Mouse (Mus musculus) adrenal gland, postnatal 25 days (tissue): ENCODE data around the gene Sertad3. TPM values are rescaled to one million over a fixed set of nuclear protein-coding genes. Genes with fewer than 3 reads are reported as not detected.

ENCODE experiments used
- DNase-seq: peaks from one replicate; pipeline ENCODE4 v3.0.0; 2021; ENCODE audit warnings: mixed read lengths
- long read RNA-seq: library from polyadenylated mRNA; stranded (forward); transcript quantifications from one replicate; pipeline ENCODE4 v2.0.0, GENCODE M21; 2021
- total RNA-seq: library from RNA; stranded (reverse); gene quantifications from 2 replicates; pipeline ENCODE4 v1.2.3, GENCODE M21; 2021

The Sertad3 gene
- 18.5 and 19.6 TPM in 2 replicates for total RNA-seq
- long read RNA-seq, transcript Sertad3-201 (2 exons, 1,329 nt): major isoform, 20 of 30 reads
- long read RNA-seq, partial matches to known transcripts: 8 of 30 reads
- long read RNA-seq, other reads (novel, unspliced or antisense): 2 of 30 reads

- peak; percentile 100 for DNase-seq
These were observed at the start of gene Sertad3 for GRCm38 (mm10) chr7:27473156-27473834. Gene Sertad3, plus strand, starts transcription at chr7:27473768.

- DNase-seq: no peak
These were observed 46.2 kb upstream of the Sertad3 start for GRCm38 (mm10) chr7:27427387-27427786.

GRCm38 (mm10) chr7:27428002-27428401 lies 45.6 kb upstream of the Sertad3 start:
- no peak for DNase-seq

GRCm38 (mm10) chr7:27429135-27429534 lies 44.4 kb upstream of the Sertad3 start:
- DNase-seq: no peak

- no peak for DNase-seq
These were observed 40.2 kb upstream of the Sertad3 start for GRCm38 (mm10) chr7:27433349-27433748.

GRCm38 (mm10) chr7:27433794-27434193 lies 39.8 kb upstream of the Sertad3 start:
- no peak for DNase-seq

GRCm38 (mm10) chr7:27437544-27437943 lies 36.0 kb upstream of the Sertad3 start:
- peak; percentile 32 for DNase-seq

- no peak for DNase-seq
These were observed 33.6 kb upstream of the Sertad3 start for GRCm38 (mm10) chr7:27440014-27440413.

- DNase-seq: no peak
These were observed 27.5 kb upstream of the Sertad3 start for GRCm38 (mm10) chr7:27446051-27446450.

- DNase-seq: peak; percentile 35
These were observed 26.8 kb upstream of the Sertad3 start for GRCm38 (mm10) chr7:27446521-27447418.

- DNase-seq: peak; percentile 94
These were observed 25.9 kb upstream of the Sertad3 start, which contains the start of the genes Sptbn4 and Blvrb for GRCm38 (mm10) chr7:27447419-27448286. Gene Sptbn4, minus strand, starts transcription at chr7:27447686. Gene Blvrb, plus strand, starts transcription at chr7:27447978.

- no peak for DNase-seq
These were observed 25.0 kb upstream of the Sertad3 start for GRCm38 (mm10) chr7:27448421-27449206.

- DNase-seq: peak; percentile 67
These were observed 24.2 kb upstream of the Sertad3 start for GRCm38 (mm10) chr7:27449256-27449862.

- no peak for DNase-seq
These were observed 22.2 kb upstream of the Sertad3 start for GRCm38 (mm10) chr7:27451359-27451758.

GRCm38 (mm10) chr7:27452206-27452770 lies 21.3 kb upstream of the Sertad3 start:
- DNase-seq: no peak

- no peak for DNase-seq
These were observed 19.0 kb upstream of the Sertad3 start for GRCm38 (mm10) chr7:27454461-27455121.

- DNase-seq: no peak
These were observed 18.3 kb upstream of the Sertad3 start for GRCm38 (mm10) chr7:27455273-27455672.

- no peak for DNase-seq
These were observed 15.0 kb upstream of the Sertad3 start for GRCm38 (mm10) chr7:27458614-27459013.

GRCm38 (mm10) chr7:27459640-27460039 lies 13.9 kb upstream of the Sertad3 start:
- no peak for DNase-seq

- DNase-seq: no peak
These were observed 13.1 kb upstream of the Sertad3 start for GRCm38 (mm10) chr7:27460477-27460876.
